In genomic region chr10:59355020-59355419, GRCm38 (mm10) we compare ENCODE assay signal across 20 mouse cellular contexts. TPM values are rescaled to one million over a fixed set of nuclear protein-coding genes. Genes with fewer than 3 reads are reported as not detected.
"Had no signal": no experiment of that assay in that cellular context is flagged by ENCODE, and none has a peak within 500 bp of the region (broad histone marks: within the 10 kb centered on the region; RNA-seq: fewer than 3 reads in every experiment).

No protein-coding gene starts in this region.

- H3K9me3 ChIP-seq: neural tube, embryonic 13.5 days; neural tube, embryonic 15.5 days; stomach, embryonic 15.5 days had no signal

- H3K27me3 ChIP-seq: neural tube, embryonic 13.5 days; neural tube, embryonic 15.5 days; stomach, embryonic 15.5 days had no signal

- H3K4me3 ChIP-seq: neural tube, embryonic 13.5 days; neural tube, embryonic 15.5 days; stomach, embryonic 15.5 days had no signal

- H3K9ac ChIP-seq: neural tube, embryonic 13.5 days; neural tube, embryonic 15.5 days; stomach, embryonic 15.5 days had no signal

- H3K4me2 ChIP-seq: neural tube, embryonic 13.5 days; neural tube, embryonic 15.5 days; stomach, embryonic 15.5 days had no signal

- H3K4me1 ChIP-seq: neural tube, embryonic 13.5 days; neural tube, embryonic 15.5 days had no signal

- DNase-seq: retina, postnatal 1 day; right cerebral cortex, adult 18-20 months; right cerebral cortex, postnatal 14 days; right cerebral cortex, postnatal 25 days; right cerebral cortex, postnatal 4 days; spleen, adult 18-20 months; thymus, adult 18-20 months; thymus, adult 2 months; thymus, postnatal 14 days; thymus, postnatal 25 days; thymus, postnatal 36 days; thymus, postnatal 4 days had no signal

- H3K27ac ChIP-seq: neural tube, embryonic 13.5 days; neural tube, embryonic 15.5 days; stomach, embryonic 15.5 days; stomach, postnatal 0 days had no signal

RNA-seq across cellular contexts. Expression of gene Gm10273, which starts 40.4 kb away (rescaled TPM):
- polyA plus RNA-seq: neural tube, embryonic 13.5 days had no signal

RNA-seq across cellular contexts. Expression of gene Pla2g12b, which starts 48.4 kb away (rescaled TPM):
- total RNA-seq: neutrophil, adult 5-6 weeks had no signal
- polyA plus RNA-seq: neural tube, embryonic 13.5 days; neural tube, embryonic 14.5 days; neural tube, embryonic 15.5 days; spleen, adult 2 months; thymus, adult 2 months; thymus, postnatal 0 days had no signal
